Mouse (Mus musculus): ENCODE data around the gene Ctnna2.

DNA sequence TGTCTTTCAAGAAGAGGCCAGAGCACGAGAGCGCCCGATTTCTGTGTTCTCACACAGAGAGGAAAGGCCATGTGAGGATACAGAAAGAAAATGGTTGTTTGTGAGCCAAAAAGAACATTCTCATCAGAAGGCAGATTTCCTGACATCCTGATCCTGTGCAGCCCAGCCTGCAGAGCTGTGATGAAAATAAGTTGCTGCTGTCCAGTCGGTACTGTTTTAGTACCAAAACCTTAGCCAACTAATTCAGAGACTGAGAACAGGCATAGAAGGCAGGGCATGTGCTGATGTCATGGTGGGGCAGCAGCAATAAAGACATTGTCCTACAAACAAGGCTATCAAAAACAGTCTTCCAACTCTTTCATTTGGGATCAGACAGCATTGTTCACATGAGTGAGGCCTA, 549.1 kb downstream of the Ctnna2 start:
- no peak for TF ChIP-seq CTCF (conservative IDR thresholded peaks at IDR 0.05; ENCODE audit: low read length)
- TF ChIP-seq NANOG (IDR thresholded peaks at IDR 0.05; ENCODE audit: borderline replicate concordance, low read length), result no peak

Data from E14TG2a.4 (cell line).